Mouse (Mus musculus) forebrain, embryonic 11.5 days (tissue): ENCODE measurements around the gene Wfikkn1. TPM values are rescaled to one million over a fixed set of nuclear protein-coding genes. Genes with fewer than 3 reads are reported as not detected.

ENCODE experiments used
- ATAC-seq: fragments of 200-750 bp; cut with Nextera tagmentation; replicated peaks from 2 replicates; pipeline ENCODE4 v1.8.0; 2017; ENCODE audit warnings: moderate TSS enrichment; ENCODE audit not compliant: low FRiP score
- DNase-seq: peaks from one replicate; pipeline ENCODE4 v3.0.0-alpha.2; 2017; ENCODE audit warnings: low spot score
- H3K27ac ChIP-seq: fragments of 300-500 bp; sonication (generic); 2 replicates; pipeline ENCODE4 v1.5.1; 2014; ENCODE audit warnings: low read depth, low read length
- H3K27me3 ChIP-seq: fragments of 300-500 bp; sonication (generic); 2 replicates; pipeline ENCODE4 v1.6.1; 2014; ENCODE audit warnings: mild to moderate bottlenecking, low read length, mixed read lengths; ENCODE audit not compliant: control insufficient read depth, insufficient read depth
- H3K36me3 ChIP-seq: fragments of 300-500 bp; sonication (generic); 2 replicates; pipeline ENCODE4 v1.6.1; 2014; ENCODE audit warnings: mild to moderate bottlenecking, low read length, moderate library complexity, mixed read lengths; ENCODE audit not compliant: control insufficient read depth, insufficient read depth
- H3K4me1 ChIP-seq: fragments of 300-500 bp; sonication (generic); replicated peaks from 2 replicates; pipeline ENCODE4 v1.6.1; 2014; ENCODE audit warnings: low read length, mixed read lengths; ENCODE audit not compliant: control insufficient read depth, insufficient read depth
- H3K4me2 ChIP-seq: fragments of 300-500 bp; sonication (generic); 2 replicates; pipeline ENCODE4 v1.6.1; 2014; ENCODE audit warnings: low read depth, mild to moderate bottlenecking, low read length, moderate library complexity, mixed read lengths; ENCODE audit not compliant: severe bottlenecking
- H3K4me3 ChIP-seq: fragments of 300-500 bp; sonication (generic); 2 replicates; pipeline ENCODE4 v1.5.1; 2014; ENCODE audit warnings: low read depth, low read length
- H3K9ac ChIP-seq: fragments of 300-500 bp; sonication (generic); 2 replicates; pipeline ENCODE4 v1.6.1; 2014; ENCODE audit warnings: low read length
- H3K9me3 ChIP-seq: fragments of 300-500 bp; sonication (generic); 2 replicates; pipeline ENCODE4 v1.6.1; 2016; ENCODE audit warnings: low read length, mixed read lengths; ENCODE audit not compliant: control insufficient read depth
- WGBS: fragments of 180-500 bp; shearing (Covaris S2); extraction: QIAGEN DNeasy Blood & Tissue Kit; methylation state at CpG from one replicate; pipeline ENCODE4 v1.1.7; 2014; 5-methylcytosine and 5-hydroxymethylcytosine counted together
- polyA plus RNA-seq: library from polyadenylated mRNA; unstranded; fragments of >200 nt; fragmentation: Nextera tagmentation; extraction: Ambion mirVana; gene quantifications from 2 replicates; pipeline ENCODE4 v1.2.1, GENCODE M21; 2014

The Wfikkn1 gene
- polyA plus RNA-seq, 1 experiment from 2014 or later: 1.1 TPM

DNA sequence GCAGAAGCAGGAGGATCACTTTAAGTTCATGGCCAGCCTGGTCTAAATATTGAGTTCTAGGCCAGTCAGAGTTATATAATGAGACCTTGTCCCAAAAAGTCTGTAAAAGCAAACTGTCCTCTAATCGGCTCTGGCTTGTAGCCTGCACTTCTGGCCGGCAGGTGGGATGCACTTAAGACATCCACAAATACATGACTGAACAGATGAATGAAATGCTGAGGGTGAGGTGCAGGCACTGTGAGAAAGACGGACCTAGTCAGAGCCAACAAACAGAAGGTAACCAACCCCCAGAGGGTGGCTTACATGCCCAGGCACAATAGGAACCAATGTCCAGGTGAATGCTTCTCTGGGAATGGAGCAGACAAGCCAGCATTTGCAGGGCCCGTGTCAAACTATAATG is 33.6 kb upstream of the Wfikkn1 start:
- DNase-seq (no peak), ATAC-seq (no peak)
- 84% methylated on average over 4 of the region's 4 CpGs for WGBS
- Histone ChIP-seq H3K9ac (no peak overlapping the region), H3K4me3 (no peak overlapping the region), H3K4me1 (peaks cover 5% of the 10 kb centered on the region), H3K27ac (no peak overlapping the region), H3K27me3 (no peaks in the 10 kb centered on the region), H3K9me3 (no peaks in the 10 kb centered on the region), H3K36me3 (no peaks in the 10 kb centered on the region), H3K4me2 (no peak overlapping the region)

DNA sequence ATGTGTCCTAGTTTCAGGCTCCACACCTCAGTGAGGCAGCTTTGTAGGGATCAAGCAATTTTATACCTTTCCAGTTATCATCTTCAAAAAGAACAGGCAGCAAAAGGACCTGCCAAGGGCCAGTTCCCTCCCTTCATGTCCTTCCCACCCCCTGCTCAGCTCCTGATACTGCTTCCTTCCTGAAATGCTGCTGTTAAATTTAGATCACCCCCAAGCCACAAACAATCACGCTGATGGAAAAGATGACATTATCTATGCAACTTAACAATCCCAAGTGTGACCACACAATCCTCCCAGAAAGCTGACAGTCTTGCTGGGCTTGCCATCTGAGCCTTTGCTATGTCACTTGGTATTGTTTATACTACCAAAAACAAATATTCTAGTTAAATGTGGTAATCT is 33.2 kb upstream of the Wfikkn1 start:
- no peak for ATAC-seq
- Histone ChIP-seq H3K4me1 (peaks cover 5% of the 10 kb centered on the region), H3K4me2 (no peak overlapping the region), H3K4me3 (no peak overlapping the region), H3K27me3 (no peaks in the 10 kb centered on the region), H3K9ac (no peak overlapping the region), H3K27ac (no peak overlapping the region), H3K9me3 (no peaks in the 10 kb centered on the region), H3K36me3 (no peaks in the 10 kb centered on the region)
- DNase-seq: no peak
- WGBS: 77% methylated on average over 1 of the region's 1 CpGs

DNA sequence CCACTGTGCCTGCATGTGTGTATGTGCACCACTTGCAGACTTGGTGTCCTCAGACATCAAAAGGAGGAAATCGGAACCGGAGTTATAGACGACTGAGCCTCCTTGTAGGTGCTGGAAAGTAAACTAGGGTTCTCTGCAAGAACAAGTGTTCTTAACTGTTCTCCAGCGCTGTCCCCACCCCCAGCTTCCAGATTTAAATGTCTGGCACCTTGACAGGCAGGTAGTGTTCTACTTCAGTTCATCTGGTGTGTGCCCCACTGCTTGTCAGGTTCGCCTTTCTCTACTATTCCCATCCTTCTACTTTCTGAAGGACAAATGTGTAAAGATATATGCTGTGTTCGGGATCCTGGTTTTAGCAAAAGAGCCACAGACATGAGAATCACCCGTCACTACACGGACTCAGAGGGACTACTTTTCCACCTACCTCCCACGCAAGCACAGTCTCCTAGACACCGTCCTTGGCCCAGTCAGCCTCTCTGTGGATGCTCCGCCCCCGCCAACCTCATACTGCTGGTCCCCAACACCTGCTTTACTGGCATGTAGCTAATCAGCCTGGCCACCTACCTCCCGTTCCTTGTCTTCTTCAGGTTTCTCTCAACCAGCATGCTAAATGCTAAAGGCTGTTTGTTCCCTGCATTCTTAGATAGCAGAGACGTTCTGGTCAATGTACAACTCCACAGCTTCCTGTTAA is 32.7 kb upstream of the Wfikkn1 start:
- 89% methylated on average over 14 of the region's 14 CpGs for WGBS
- H3K4me1 ChIP-seq: peaks cover under 1% of the 10 kb centered on the region
- no peaks in the 10 kb centered on the region for H3K27me3 ChIP-seq
- H3K4me3 ChIP-seq: no peak overlapping the region
- H3K4me2 ChIP-seq: no peak overlapping the region
- no peak overlapping the region for H3K27ac ChIP-seq
- no peaks in the 10 kb centered on the region for H3K9me3 ChIP-seq
- no peak for DNase-seq
- H3K9ac ChIP-seq: no peak overlapping the region
- H3K36me3 ChIP-seq: no peaks in the 10 kb centered on the region
- no peak for ATAC-seq

DNA sequence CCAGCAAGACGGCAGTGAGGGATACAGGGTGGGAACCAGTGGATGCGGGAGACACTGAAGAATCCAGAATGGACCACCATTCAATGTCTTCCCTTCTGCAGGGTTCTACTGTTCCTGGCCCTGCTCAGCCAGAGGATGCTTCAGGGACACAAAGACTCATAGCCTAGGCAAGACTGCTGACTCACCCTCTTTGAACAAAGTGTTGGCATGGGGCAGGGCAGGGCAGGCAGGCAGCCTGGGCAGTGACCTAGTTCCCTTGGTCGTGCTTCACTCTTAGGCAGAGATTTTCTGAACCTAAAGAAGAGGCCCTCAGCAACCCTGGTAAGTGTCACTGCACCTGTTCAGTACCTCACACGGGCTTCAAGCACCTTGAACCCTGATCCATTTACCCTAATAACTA is 31.2 kb upstream of the Wfikkn1 start:
- Histone ChIP-seq H3K9me3 (no peaks in the 10 kb centered on the region), H3K4me3 (no peak overlapping the region), H3K27me3 (no peaks in the 10 kb centered on the region), H3K36me3 (no peaks in the 10 kb centered on the region), H3K9ac (no peak overlapping the region), H3K4me2 (no peak overlapping the region), H3K27ac (no peak overlapping the region), H3K4me1 (no peaks in the 10 kb centered on the region)
- DNase-seq: no peak
- no peak for ATAC-seq
- 87% methylated on average over 4 of the region's 4 CpGs for WGBS

DNA sequence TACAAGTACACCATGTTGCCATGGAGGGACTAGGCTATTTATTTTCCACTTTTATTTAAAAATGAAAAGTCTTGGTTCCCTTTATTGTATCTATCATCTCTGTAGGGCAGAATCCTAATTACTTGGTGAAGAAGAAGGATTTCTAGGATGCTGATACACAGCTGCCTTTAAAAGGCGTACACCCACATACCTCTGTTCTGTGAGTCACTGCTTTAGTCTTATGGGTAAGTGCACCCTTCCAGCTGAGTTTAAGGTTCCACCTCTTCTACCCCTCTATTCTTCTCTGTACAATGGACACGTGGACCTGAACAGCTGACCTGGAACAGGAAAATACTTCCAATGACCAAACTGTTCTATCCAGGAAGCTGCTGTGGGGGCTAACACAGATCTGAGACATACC is 27.0 kb upstream of the Wfikkn1 start:
- Histone ChIP-seq H3K9me3 (no peaks in the 10 kb centered on the region), H3K4me2 (no peak overlapping the region), H3K27me3 (no peaks in the 10 kb centered on the region), H3K4me1 (no peaks in the 10 kb centered on the region), H3K36me3 (no peaks in the 10 kb centered on the region), H3K9ac (no peak overlapping the region), H3K27ac (no peak overlapping the region), H3K4me3 (no peak overlapping the region)
- ATAC-seq: no peak
- 83% methylated on average over 2 of the region's 2 CpGs for WGBS
- DNase-seq: no peak

DNA sequence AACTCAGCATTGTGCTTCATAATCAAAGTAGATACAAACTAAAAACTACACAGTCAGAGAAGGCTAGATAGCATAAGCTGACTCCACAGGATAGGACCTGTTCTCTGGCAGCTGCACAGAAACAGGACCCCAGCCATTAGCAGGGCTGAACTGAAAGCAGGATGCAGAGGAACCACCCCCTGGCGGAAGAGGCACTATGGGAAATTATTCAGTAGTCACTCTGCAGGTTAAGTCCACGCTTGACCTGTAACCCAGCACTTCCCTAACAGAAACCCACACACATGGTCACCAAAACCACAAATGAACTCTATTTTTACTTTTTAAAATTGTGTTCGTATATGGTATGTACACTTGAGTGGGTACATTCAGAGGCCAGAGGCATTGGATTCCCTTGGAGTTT is 22.4 kb upstream of the Wfikkn1 start:
- H3K4me1 ChIP-seq: no peaks in the 10 kb centered on the region
- DNase-seq: no peak
- WGBS: 88% methylated on average over 3 of the region's 3 CpGs
- H3K27me3 ChIP-seq: no peaks in the 10 kb centered on the region
- no peak overlapping the region for H3K4me3 ChIP-seq
- H3K36me3 ChIP-seq: no peaks in the 10 kb centered on the region
- H3K4me2 ChIP-seq: no peak overlapping the region
- no peak overlapping the region for H3K27ac ChIP-seq
- ATAC-seq: no peak
- no peak overlapping the region for H3K9ac ChIP-seq
- H3K9me3 ChIP-seq: no peaks in the 10 kb centered on the region

DNA sequence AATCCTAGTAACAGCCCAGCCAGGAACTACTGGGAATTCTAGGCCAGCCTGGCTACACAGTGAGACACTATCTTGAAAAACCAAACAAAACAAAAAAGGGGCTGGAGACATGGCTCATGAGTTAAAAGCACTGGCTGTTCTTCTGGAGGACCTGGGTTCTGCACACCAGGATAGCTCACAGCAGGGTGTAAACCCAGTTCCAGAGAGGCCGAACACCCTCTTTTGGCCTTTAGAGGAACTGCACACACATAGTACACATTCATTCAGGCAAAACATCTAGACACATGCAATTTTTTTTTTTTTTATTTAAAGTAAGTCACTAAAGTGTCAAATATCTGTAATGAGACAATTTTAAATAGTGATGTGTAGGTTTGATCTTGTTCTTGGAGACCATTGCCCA is 19.5 kb upstream of the Wfikkn1 start:
- no peak for ATAC-seq
- Histone ChIP-seq H3K9me3 (no peaks in the 10 kb centered on the region), H3K4me3 (no peak overlapping the region), H3K9ac (no peak overlapping the region), H3K36me3 (no peaks in the 10 kb centered on the region), H3K4me2 (no peak overlapping the region), H3K27me3 (no peaks in the 10 kb centered on the region), H3K4me1 (no peaks in the 10 kb centered on the region), H3K27ac (no peak overlapping the region)
- no peak for DNase-seq
- 97% methylated on average over 1 of the region's 1 CpGs for WGBS

DNA sequence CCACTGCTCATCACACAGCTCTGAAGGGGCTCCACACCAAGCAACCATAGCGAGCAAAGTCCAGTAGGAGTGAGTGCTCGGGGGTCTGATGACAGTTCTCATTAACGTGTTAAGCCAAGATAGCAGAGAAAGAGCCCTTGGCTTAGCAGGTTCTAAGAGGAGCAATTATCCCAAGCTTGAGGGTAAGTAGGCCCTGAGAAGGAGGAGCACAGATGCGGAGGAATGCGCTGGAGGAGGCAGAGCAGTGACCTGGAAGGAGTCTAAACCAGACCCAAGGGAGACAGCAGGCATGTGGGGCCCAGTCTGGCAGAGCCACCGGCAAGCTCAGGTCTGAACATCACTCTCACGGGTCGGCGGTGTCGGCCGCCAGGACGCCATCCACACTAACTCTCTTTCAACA is 15.2 kb upstream of the Wfikkn1 start:
- Histone ChIP-seq H3K36me3 (no peaks in the 10 kb centered on the region), H3K4me3 (no peak overlapping the region), H3K4me2 (no peak overlapping the region), H3K4me1 (no peaks in the 10 kb centered on the region; the same call in 1 of the 2 replicates), H3K27ac (no peak overlapping the region), H3K9me3 (no peaks in the 10 kb centered on the region), H3K27me3 (no peaks in the 10 kb centered on the region), H3K9ac (no peak overlapping the region)
- 67% methylated on average over 12 of the region's 12 CpGs for WGBS
- no peak for DNase-seq
- ATAC-seq: no peak

DNA sequence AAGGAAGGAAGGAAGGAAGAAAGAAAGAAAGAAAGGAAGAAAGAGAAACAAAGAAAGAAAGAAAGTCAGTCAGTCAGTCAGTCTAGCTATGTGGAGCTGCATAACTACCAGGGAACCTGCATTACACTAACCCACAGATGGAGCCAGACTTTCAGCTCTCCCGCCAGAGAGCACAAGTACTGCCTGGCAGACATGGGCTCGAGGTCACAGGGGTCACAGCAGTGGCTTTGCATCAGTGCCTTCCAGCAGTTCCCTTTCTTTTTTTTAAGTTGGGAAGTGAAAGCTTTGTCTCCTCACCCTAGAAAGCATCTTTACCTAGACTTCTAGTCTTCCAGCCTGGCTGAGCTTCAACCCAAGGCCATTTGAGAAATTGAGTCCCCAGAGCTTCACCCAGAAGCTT is 14.8 kb upstream of the Wfikkn1 start:
- Histone ChIP-seq H3K9me3 (no peaks in the 10 kb centered on the region), H3K27me3 (no peaks in the 10 kb centered on the region), H3K36me3 (no peaks in the 10 kb centered on the region), H3K27ac (no peak overlapping the region), H3K9ac (no peak overlapping the region), H3K4me3 (no peak overlapping the region), H3K4me1 (no peaks in the 10 kb centered on the region; the same call in 1 of the 2 replicates), H3K4me2 (no peak overlapping the region)
- DNase-seq (no peak), ATAC-seq (no peak)
- 59% methylated on average over 2 of the region's 2 CpGs for WGBS
